Mouse (Mus musculus): ENCODE data around the gene Slmap. TPM values are rescaled to one million over a fixed set of nuclear protein-coding genes. Genes with fewer than 3 reads are reported as not detected.
"Not testable (repeated sequence)": the region's sequence is repeated elsewhere in the genome, so short reads cannot be mapped to it uniquely, and the experiment has no call there.

Slmap gene
- polyA plus RNA-seq (2016; fragmentation: Nextera tagmentation; extraction: Ambion mirVana), result 21.5 and 24.0 TPM in 2 replicates

- Histone ChIP-seq H3K9me3 (no peaks in the 10 kb centered on the region), H3K27me3 (replicated peaks) (no peaks in the 10 kb centered on the region), H3K36me3 (no peaks in the 10 kb centered on the region), H3K4me1 (peaks cover 25% of the 10 kb centered on the region), H3K4me3 (peak within 1 kb of the TSS; percentile 94), H3K27ac (peak within 1 kb of the TSS; percentile 70; the same call in 1 of the 2 replicates), H3K9ac (peak within 1 kb of the TSS; percentile 92), H3K4me2 (replicated peaks) (peak within 1 kb of the TSS; percentile 95)
- peak; percentile 93 for ATAC-seq (ENCODE audit: low FRiP score, low read depth)
- 12% methylated on average over 33 of the region's 33 CpGs for WGBS
These were observed at the start of gene Slmap for GRCm38 (mm10) chr14:26534757-26535479. Gene Slmap, minus strand, starts transcription at chr14:26534931.

DNA sequence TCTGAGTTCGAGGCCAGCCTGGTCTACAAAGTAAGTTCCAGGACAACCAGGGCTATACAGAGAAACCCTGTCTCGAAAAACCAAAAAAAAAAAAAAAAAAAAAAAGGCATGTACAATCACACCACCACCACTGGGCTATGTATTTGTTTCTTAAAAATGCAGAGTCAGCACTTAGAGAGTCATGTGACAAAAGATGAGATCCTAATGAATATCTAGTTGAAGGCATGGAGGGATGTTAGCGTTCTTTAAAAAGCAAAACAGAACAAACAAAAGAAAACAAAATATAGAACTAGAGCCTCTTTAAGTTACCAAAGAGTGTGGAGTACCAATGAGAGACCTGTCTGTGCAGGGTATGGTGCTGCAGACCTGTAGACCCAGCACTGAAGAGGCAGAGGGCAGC lies 48.9 kb upstream of the Slmap start:
- Histone ChIP-seq H3K9ac (no peak overlapping the region), H3K27ac (no peak overlapping the region), H3K4me1 (0 out of 2 replicates have a peak, but pooled peaks cover 2% of the 10 kb centered on the region), H3K4me2 (replicated peaks) (no peak overlapping the region), H3K36me3 (no peaks in the 10 kb centered on the region), H3K9me3 (no peaks in the 10 kb centered on the region), H3K27me3 (replicated peaks) (no peaks in the 10 kb centered on the region), H3K4me3 (no peak overlapping the region)
- WGBS, result 94% methylated on average over 2 of the region's 3 CpGs
- no peak for ATAC-seq (ENCODE audit: low FRiP score, low read depth)

GRCm38 (mm10) chr14:26579346-26580343 lies 44.9 kb upstream of the Slmap start:
- ATAC-seq (ENCODE audit: low FRiP score, low read depth), result peak; percentile 93
- H3K27me3 ChIP-seq (replicated peaks), result no peaks in the 10 kb centered on the region
- WGBS, result under 1% methylated on average over 79 of the region's 79 CpGs

GRCm38 (mm10) chr14:26578791-26579191 lies 44.1 kb upstream of the Slmap start:
- Histone ChIP-seq H3K4me1 (0 out of 2 replicates have a peak, but pooled peaks cover 2% of the 10 kb centered on the region), H3K4me3 (no peak overlapping the region), H3K36me3 (no peaks in the 10 kb centered on the region), H3K9ac (no peak overlapping the region), H3K4me2 (replicated peaks) (peak overlapping the region; percentile 73), H3K9me3 (no peaks in the 10 kb centered on the region), H3K27ac (no peak overlapping the region), H3K27me3 (replicated peaks) (no peaks in the 10 kb centered on the region)
- ATAC-seq (ENCODE audit: low FRiP score, low read depth), result no peak
- WGBS, result 74% methylated on average over 6 of the region's 6 CpGs

More at GRCm38 (mm10) chr14:26579346-26580343, 44.9 kb upstream of the Slmap start:
- Histone ChIP-seq H3K4me2 (replicated peaks) (peak overlapping the region; percentile 73), H3K36me3 (no peaks in the 10 kb centered on the region), H3K9me3 (no peaks in the 10 kb centered on the region), H3K4me3 (peak overlapping the region; percentile 89), H3K27ac (peak overlapping the region; percentile 86), H3K4me1 (0 out of 2 replicates have a peak, but pooled peaks cover 2% of the 10 kb centered on the region), H3K9ac (peak overlapping the region; percentile 98)

- no peak overlapping the region for H3K27ac ChIP-seq
- H3K36me3 ChIP-seq, result no peaks in the 10 kb centered on the region
- no peaks in the 10 kb centered on the region for H3K27me3 ChIP-seq (replicated peaks)
- WGBS, result 67% methylated on average over 3 of the region's 3 CpGs
- H3K4me1 ChIP-seq, result 0 out of 2 replicates have a peak, but pooled peaks cover 1% of the 10 kb centered on the region
- H3K9me3 ChIP-seq, result no peaks in the 10 kb centered on the region
- H3K9ac ChIP-seq, result no peak overlapping the region
- H3K4me3 ChIP-seq, result no peak overlapping the region
- no peak overlapping the region for H3K4me2 ChIP-seq (replicated peaks)
- no peak for ATAC-seq (ENCODE audit: low FRiP score, low read depth)
These were observed 41.6 kb upstream of the Slmap start for GRCm38 (mm10) chr14:26576255-26576780.

- not testable (repeated sequence) for H3K4me2 ChIP-seq (replicated peaks); H3K9me3 ChIP-seq; H3K27ac ChIP-seq; H3K36me3 ChIP-seq; H3K4me3 ChIP-seq; H3K4me1 ChIP-seq; H3K9ac ChIP-seq; ATAC-seq (ENCODE audit: low FRiP score, low read depth); H3K27me3 ChIP-seq (replicated peaks)
- WGBS, result 88% methylated on average over 5 of the region's 5 CpGs
These were observed 38.8 kb upstream of the Slmap start, which contains the start of gene Dennd6a for GRCm38 (mm10) chr14:26573556-26573955. Gene Dennd6a, plus strand, starts transcription at chr14:26573856.

DNA sequence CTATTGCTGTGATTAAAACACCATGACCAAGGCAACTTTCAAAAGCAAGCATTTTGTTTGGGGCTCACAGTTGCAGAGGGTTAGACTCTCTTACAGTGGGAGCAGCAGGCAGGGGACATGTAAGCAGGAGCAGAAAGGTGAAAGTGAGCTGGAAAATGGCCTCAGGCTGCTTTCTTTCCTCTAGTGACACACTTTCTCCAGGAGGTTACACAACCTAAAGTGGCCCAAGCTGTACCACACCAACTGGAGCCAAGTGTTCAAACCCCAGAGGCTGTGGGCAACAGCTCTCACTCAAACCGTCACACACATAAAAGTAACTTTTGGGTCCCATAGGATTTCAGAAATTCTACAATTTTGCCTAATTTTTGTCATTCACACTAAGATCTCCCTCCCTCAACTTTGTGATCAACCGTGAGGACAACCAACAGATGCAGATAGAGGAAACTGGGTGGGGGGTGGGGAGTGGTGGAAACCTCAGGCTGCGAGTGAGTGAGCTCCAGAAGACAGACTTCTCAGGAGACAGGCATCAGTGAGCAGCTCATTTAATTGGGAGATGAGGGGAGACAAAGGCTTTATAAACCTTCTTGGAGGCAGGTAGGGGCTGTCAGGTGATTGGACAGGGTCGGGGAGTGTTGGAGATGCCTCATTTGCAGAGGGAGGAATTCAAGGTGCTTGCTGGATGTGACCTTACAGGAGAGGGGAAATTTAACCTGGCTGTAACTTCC lies 37.4 kb upstream of the Slmap start:
- no peaks in the 10 kb centered on the region for H3K36me3 ChIP-seq
- H3K9me3 ChIP-seq, result no peaks in the 10 kb centered on the region
- H3K4me3 ChIP-seq, result no peak overlapping the region
- no peaks in the 10 kb centered on the region for H3K4me1 ChIP-seq
- ATAC-seq (ENCODE audit: low FRiP score, low read depth), result no peak
- no peak overlapping the region for H3K27ac ChIP-seq
- no peaks in the 10 kb centered on the region for H3K27me3 ChIP-seq (replicated peaks)
- 75% methylated on average over 4 of the region's 4 CpGs for WGBS
- no peak overlapping the region for H3K4me2 ChIP-seq (replicated peaks)
- H3K9ac ChIP-seq, result no peak overlapping the region

DNA sequence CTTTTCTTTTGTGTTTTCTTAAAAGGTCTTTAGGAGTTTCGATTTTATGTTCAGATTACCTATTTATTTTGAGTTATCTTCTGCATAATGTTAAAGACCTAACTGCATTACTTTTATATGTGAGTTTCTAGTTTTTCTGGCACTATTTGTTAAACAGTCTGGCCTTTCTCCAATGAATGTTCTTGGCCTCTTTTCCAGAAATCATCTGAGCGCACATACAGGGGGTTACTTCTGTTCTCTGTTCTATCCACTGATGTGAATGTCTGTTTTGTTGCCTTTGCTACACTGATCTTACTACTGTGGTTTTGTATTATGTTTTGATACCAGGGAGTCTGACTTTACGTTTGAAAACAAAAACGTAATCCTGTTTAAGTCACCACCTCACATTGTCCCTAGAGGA lies 35.1 kb upstream of the Slmap start:
- WGBS, result 83% methylated on average over 4 of the region's 4 CpGs
- Histone ChIP-seq H3K4me2 (replicated peaks) (no peak overlapping the region), H3K27me3 (replicated peaks) (no peaks in the 10 kb centered on the region), H3K4me1 (no peaks in the 10 kb centered on the region), H3K9ac (no peak overlapping the region), H3K4me3 (no peak overlapping the region), H3K27ac (no peak overlapping the region), H3K36me3 (no peaks in the 10 kb centered on the region), H3K9me3 (no peaks in the 10 kb centered on the region)
- no peak for ATAC-seq (ENCODE audit: low FRiP score, low read depth)

GRCm38 (mm10) chr14:26562247-26562646 lies 27.5 kb upstream of the Slmap start:
- Histone ChIP-seq H3K27ac (no peak overlapping the region), H3K9ac (no peak overlapping the region), H3K36me3 (no peaks in the 10 kb centered on the region), H3K9me3 (no peaks in the 10 kb centered on the region), H3K4me3 (no peak overlapping the region), H3K4me1 (no peaks in the 10 kb centered on the region), H3K4me2 (replicated peaks) (no peak overlapping the region), H3K27me3 (replicated peaks) (no peaks in the 10 kb centered on the region)
- 76% methylated on average over 2 of the region's 2 CpGs for WGBS
- no peak for ATAC-seq (ENCODE audit: low FRiP score, low read depth)

- Histone ChIP-seq H3K4me1 (no peaks in the 10 kb centered on the region), H3K27ac (no peak overlapping the region), H3K36me3 (no peaks in the 10 kb centered on the region), H3K9me3 (no peaks in the 10 kb centered on the region), H3K4me3 (no peak overlapping the region), H3K27me3 (replicated peaks) (no peaks in the 10 kb centered on the region), H3K9ac (no peak overlapping the region), H3K4me2 (replicated peaks) (no peak overlapping the region)
- 90% methylated on average over 7 of the region's 7 CpGs for WGBS
- no peak for ATAC-seq (ENCODE audit: low FRiP score, low read depth)
These were observed 23.8 kb upstream of the Slmap start for GRCm38 (mm10) chr14:26558536-26558935.

DNA sequence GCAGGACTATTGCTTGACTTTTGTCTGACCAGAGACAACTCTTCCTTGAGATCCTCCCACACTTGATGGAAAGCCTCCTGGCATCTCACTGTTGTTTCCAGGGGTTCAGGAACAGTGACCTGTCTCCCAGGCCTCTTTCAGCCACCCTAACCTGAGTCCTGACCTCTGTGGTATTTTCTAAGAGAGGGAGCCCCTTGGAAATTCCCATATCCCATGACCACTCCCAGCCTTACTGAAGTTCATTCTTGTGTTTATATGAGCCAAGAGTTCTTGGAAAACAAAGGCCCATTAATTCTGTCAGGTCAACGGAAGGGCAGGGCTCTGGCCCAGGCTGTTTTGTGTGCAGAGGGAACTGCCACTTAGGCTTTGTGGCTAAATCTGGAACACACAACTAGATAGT lies 22.9 kb upstream of the Slmap start:
- 24% methylated on average over 1 of the region's 1 CpGs for WGBS
- Histone ChIP-seq H3K27ac (no peak overlapping the region), H3K27me3 (replicated peaks) (no peaks in the 10 kb centered on the region), H3K4me2 (replicated peaks) (no peak overlapping the region), H3K9ac (no peak overlapping the region), H3K36me3 (no peaks in the 10 kb centered on the region), H3K4me1 (no peaks in the 10 kb centered on the region), H3K4me3 (no peak overlapping the region), H3K9me3 (no peaks in the 10 kb centered on the region)
- no peak for ATAC-seq (ENCODE audit: low FRiP score, low read depth)

Measured in neural tube, embryonic 12.5 days (tissue).